Mouse (Mus musculus): ENCODE results near the gene Olfr938.

Olfr938 gene

GRCm38 (mm10) chr9:39078787-39079186 lies at the start of gene Olfr938:
Gene Olfr938 (minus strand): TSS chr9:39078887.
- no peak for DNase-seq (ENCODE audit: inconsistent ontology term)

GRCm38 (mm10) chr9:39127831-39128230 lies 49.1 kb upstream of the Olfr938 start, which contains the start of gene Olfr27:
Gene Olfr27 (plus strand): TSS chr9:39128131.
- DNase-seq (ENCODE audit: inconsistent ontology term), result no peak

GRCm38 (mm10) chr9:39127326-39127725 lies 48.6 kb upstream of the Olfr938 start:
- DNase-seq (ENCODE audit: inconsistent ontology term), result no peak

DNA sequence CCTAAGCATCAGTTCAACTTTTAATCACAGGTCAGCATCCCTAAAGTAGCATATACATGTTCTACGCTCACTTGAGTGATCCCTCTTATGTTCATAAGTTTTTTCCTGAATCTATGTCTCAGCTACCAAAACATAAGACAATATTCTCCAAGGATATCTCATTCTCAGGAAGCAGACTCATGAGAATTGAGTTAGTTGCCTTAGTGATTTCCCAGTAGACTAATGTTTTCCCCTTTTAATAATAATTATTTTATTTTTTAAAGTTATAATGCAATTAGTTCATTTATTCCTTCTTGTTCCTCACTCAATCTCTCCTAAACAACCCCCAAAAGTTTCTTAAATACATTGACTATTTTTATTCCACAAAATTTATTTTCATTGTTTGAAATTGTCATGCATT lies 13.8 kb downstream of the Olfr938 start, which contains the start of gene Olfr937:
Olfr937 (minus strand) TSS at position 101 of the 400 bp plus-strand sequence.
- DNase-seq (ENCODE audit: inconsistent ontology term), result no peak

Data from Muller cell, postnatal 12 days (primary cell).